Mouse (Mus musculus) cerebellum, adult 2 months (tissue): Measurements from ENCODE around the gene Eefsec.

Experiments
- CTCF ChIP-seq: fragments of 200-500 bp; IDR thresholded peaks from 2 replicates; pipeline ENCODE4 v1.5.1; 2011; ENCODE audit warnings: low read depth, mild to moderate bottlenecking, control low read depth, low read length, moderate library complexity, borderline replicate concordance; ENCODE audit not compliant: insufficient read depth
- POLR2A ChIP-seq: fragments of 200-500 bp; IDR thresholded peaks from 2 replicates; pipeline ENCODE4 v1.6.1; 2011; ENCODE audit warnings: low read length, control low read depth, borderline replicate concordance; ENCODE audit not compliant: insufficient read depth

GRCm38 (mm10) chr6:88235461-88235860, 210.9 kb downstream of the Eefsec start:
- no peak for TF ChIP-seq CTCF
- no peak for TF ChIP-seq POLR2A
